Mouse (Mus musculus) lung, adult 2 months (tissue): ENCODE results near the gene Foxo6.

Experiments
- CTCF ChIP-seq: fragments of 200-500 bp; IDR thresholded peaks from 2 replicates; pipeline ENCODE4 v1.5.1; 2011; ENCODE audit warnings: mild to moderate bottlenecking, low read length, control low read depth; ENCODE audit not compliant: insufficient read depth
- POLR2A ChIP-seq: fragments of 200-500 bp; IDR thresholded peaks from 2 replicates; pipeline ENCODE4 v1.6.1; 2011; ENCODE audit warnings: low read depth, mild to moderate bottlenecking, control low read depth, low read length, borderline replicate concordance; ENCODE audit errors: extremely low read depth

- no peak for TF ChIP-seq CTCF
- no peak for TF ChIP-seq POLR2A
These were observed 17.4 kb upstream of the Foxo6 start for GRCm38 (mm10) chr4:120304580-120304979.
